Mouse (Mus musculus) bone marrow, adult 2 months (tissue): Measurements from ENCODE around the gene Svbp. TPM values are rescaled to one million over a fixed set of nuclear protein-coding genes. Genes with fewer than 3 reads are reported as not detected.

ENCODE experiments used
- H3K27ac ChIP-seq: fragments of 200-500 bp; 2 replicates; pipeline ENCODE4 v1.5.1; 2012; ENCODE audit warnings: low read depth, mild to moderate bottlenecking, control low read depth, inconsistent platforms, low read length; ENCODE audit not compliant: control insufficient read depth, poor library complexity, insufficient read depth
- H3K4me1 ChIP-seq: fragments of 200-500 bp; 2 replicates; pipeline ENCODE4 v1.6.1; 2011; ENCODE audit warnings: low read length; ENCODE audit not compliant: control insufficient read depth, insufficient read depth
- H3K4me3 ChIP-seq: fragments of 200-500 bp; replicated peaks from 2 replicates; pipeline ENCODE3; 2011; ENCODE audit warnings: mild to moderate bottlenecking, low read depth, low read length, control low read depth; ENCODE audit not compliant: control insufficient read depth
- CTCF ChIP-seq: fragments of 200-500 bp; IDR thresholded peaks from 2 replicates; pipeline ENCODE4 v1.5.1; 2011; ENCODE audit warnings: low read length, control low read depth; ENCODE audit not compliant: control insufficient read depth, insufficient read depth
- POLR2A ChIP-seq: fragments of 200-500 bp; IDR thresholded peaks from 2 replicates; pipeline ENCODE4 v1.6.1; 2011; ENCODE audit warnings: low read depth, mild to moderate bottlenecking, control low read depth, low read length, borderline replicate concordance; ENCODE audit not compliant: control insufficient read depth
- WGBS: fragments of 180-500 bp; shearing (Covaris S2); methylation state at CpG from one replicate; pipeline ENCODE4 v1.1.7; 2018; 5-methylcytosine and 5-hydroxymethylcytosine counted together
- polyA plus RNA-seq: library from polyadenylated mRNA; stranded (reverse); fragments of >200 nt; gene quantifications from 2 replicates; pipeline ENCODE4 v1.2.4, GENCODE M21; 2011; ENCODE audit warnings: low replicate concordance; ENCODE audit not compliant: missing spikeins, insufficient read depth, insufficient read length

The Svbp gene
- polyA plus RNA-seq, 1 experiment = 46.6 TPM

GRCm38 (mm10) chr4:119167068-119167467 lies 28.0 kb upstream of the Svbp start:
- no peak overlapping the region for H3K27ac ChIP-seq
- H3K4me1 ChIP-seq = no peaks in the 10 kb centered on the region
- 76% methylated on average over 4 of the region's 4 CpGs for WGBS
- no peak overlapping the region for H3K4me3 ChIP-seq
- TF ChIP-seq POLR2A (no peak), CTCF (no peak)

DNA sequence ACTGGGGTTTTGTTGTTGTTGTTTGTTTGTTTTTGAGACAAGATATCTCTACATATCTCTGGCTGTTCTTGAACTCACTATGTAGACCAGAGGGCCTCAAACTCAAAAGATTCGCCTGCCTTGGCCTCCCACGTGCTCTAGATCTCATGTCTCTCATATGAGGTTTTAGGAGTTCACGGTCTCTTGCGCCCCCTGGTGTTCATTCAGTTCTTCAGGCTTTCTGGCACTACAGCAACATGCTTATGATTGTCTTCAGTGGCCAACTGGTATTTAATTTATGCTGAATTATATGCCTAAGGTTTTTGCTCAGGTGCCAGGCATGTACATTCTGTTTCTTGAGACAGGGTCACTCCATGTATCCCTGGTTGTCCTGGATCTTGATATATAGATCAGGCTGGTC lies 27.4 kb upstream of the Svbp start:
- TF ChIP-seq CTCF (peak; percentile 67), POLR2A (no peak)
- Histone ChIP-seq H3K4me3 (no peak overlapping the region), H3K27ac (no peak overlapping the region), H3K4me1 (no peaks in the 10 kb centered on the region)
- WGBS = 2% methylated on average over 4 of the region's 4 CpGs

- WGBS = 19% methylated on average over 18 of the region's 18 CpGs
- 0 out of 2 replicates have a peak overlapping the region, but pooled peaks have one; percentile 28 for H3K27ac ChIP-seq
- TF ChIP-seq CTCF = no peak
- TF ChIP-seq POLR2A = no peak
Observed at GRCm38 (mm10) chr4:119172919-119173650, 22.0 kb upstream of the Svbp start.

GRCm38 (mm10) chr4:119173851-119174453 lies 21.2 kb upstream of the Svbp start, which contains the start of gene Zfp691:
TSS of gene Zfp691 (minus strand) at chr4:119174195.
- peak within 1 kb of the TSS; percentile 28; the same call in 1 of the 2 replicates for H3K27ac ChIP-seq

More at GRCm38 (mm10) chr4:119172919-119173650, 22.0 kb upstream of the Svbp start:
- Histone ChIP-seq H3K4me3 (peak overlapping the region; percentile 98), H3K4me1 (peaks cover 1% of the 10 kb centered on the region; the same call in 1 of the 2 replicates)

DNA sequence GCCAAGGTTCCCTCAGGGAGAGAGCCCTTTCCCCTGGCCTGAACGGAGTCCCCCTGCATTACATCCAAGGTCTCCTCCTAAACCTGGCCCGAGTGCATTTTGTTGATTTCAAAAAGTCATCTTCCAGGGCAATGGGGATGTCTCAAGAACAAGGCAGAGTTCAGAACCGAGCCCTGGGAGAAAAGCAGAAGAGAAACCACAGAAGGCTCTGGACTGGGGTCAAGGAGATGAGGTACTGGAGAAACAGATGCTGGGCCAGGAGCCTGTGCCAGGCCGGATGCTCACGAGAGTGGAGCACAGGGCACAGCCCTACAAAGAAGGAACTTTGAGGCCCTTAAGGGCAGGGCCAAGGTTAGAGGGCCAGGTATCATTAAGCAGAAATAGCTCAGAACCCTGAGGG lies 17.4 kb upstream of the Svbp start:
- Histone ChIP-seq H3K27ac (no peak overlapping the region), H3K4me1 (peaks cover 1% of the 10 kb centered on the region), H3K4me3 (no peak overlapping the region)
- TF ChIP-seq POLR2A = no peak
- TF ChIP-seq CTCF = no peak
- WGBS = 60% methylated on average over 5 of the region's 5 CpGs

More at GRCm38 (mm10) chr4:119173851-119174453, 21.2 kb upstream of the Svbp start, which contains the start of gene Zfp691:
- Histone ChIP-seq H3K4me3 (peak within 1 kb of the TSS; percentile 98), H3K4me1 (peaks cover 1% of the 10 kb centered on the region)
- TF ChIP-seq POLR2A (peak; percentile 85; the same call in 1 of the 2 replicates), CTCF (no peak)
- WGBS = under 1% methylated on average over 40 of the region's 40 CpGs

DNA sequence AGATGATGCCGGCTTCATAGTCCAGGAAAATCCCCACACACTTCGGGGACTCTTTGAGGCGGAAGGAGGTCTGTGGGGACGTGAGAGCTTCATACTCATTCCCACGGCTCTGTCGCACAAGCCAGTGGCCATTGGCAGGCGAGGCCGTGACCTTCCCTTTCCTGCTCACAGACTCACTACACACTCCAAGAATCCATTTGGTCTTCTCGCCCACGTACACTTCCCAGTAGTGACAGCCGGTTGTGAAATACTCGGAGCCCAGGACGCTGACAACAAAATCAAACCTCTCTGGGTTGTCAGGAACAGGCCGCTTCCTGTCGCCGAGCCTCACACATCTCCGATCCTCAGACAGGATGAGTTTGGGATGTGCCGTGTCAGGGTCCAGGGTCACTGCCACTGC lies 16.8 kb upstream of the Svbp start:
- Histone ChIP-seq H3K4me3 (no peak overlapping the region), H3K4me1 (no peaks in the 10 kb centered on the region; the same call in none of the 2 replicates), H3K27ac (no peak overlapping the region)
- TF ChIP-seq POLR2A (no peak), CTCF (no peak)
- 82% methylated on average over 18 of the region's 18 CpGs for WGBS

GRCm38 (mm10) chr4:119180133-119180707 lies 14.9 kb upstream of the Svbp start:
- Histone ChIP-seq H3K4me1 (no peaks in the 10 kb centered on the region; the same call in none of the 2 replicates), H3K27ac (no peak overlapping the region), H3K4me3 (no peak overlapping the region)
- TF ChIP-seq CTCF (no peak), POLR2A (no peak)
- 67% methylated on average over 4 of the region's 4 CpGs for WGBS

- TF ChIP-seq POLR2A (no peak), CTCF (no peak)
- Histone ChIP-seq H3K4me1 (no peaks in the 10 kb centered on the region; the same call in none of the 2 replicates), H3K4me3 (no peak overlapping the region), H3K27ac (no peak overlapping the region)
- WGBS = 30% methylated on average over 9 of the region's 9 CpGs
Observed at GRCm38 (mm10) chr4:119181456-119181855, 13.7 kb upstream of the Svbp start.
